Mouse (Mus musculus) frontal cortex, adult (tissue): ENCODE results near the gene 4922502D21Rik.

Experiments used
- ATAC-seq: cut with Nextera tagmentation; 2 replicates; pipeline ENCODE4 v1.9.2; 2017; ENCODE audit warnings: mild to moderate bottlenecking, moderate library complexity, mixed read lengths; ENCODE audit not compliant: low TSS enrichment

Gene 4922502D21Rik

DNA sequence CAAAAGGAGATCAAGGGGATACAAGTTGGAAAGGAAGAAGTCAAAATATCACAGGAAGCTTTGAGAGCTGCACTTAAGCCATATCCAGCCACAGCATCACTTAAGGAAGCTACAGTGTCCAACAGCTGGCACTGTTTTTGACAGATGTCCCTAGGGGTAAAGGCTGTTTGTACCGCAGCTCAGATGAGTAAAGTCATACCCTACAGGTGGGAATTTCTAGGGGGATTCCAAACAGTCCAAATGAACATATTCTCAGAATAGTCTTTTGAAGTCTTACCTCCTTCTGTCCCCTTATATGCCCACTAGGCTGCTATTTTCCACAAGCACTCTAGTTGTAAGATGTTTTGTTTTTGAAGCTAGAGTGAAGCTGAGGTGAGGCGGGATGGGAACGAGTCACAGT, 19.1 kb downstream of the 4922502D21Rik start:
- ATAC-seq, result no peak

DNA sequence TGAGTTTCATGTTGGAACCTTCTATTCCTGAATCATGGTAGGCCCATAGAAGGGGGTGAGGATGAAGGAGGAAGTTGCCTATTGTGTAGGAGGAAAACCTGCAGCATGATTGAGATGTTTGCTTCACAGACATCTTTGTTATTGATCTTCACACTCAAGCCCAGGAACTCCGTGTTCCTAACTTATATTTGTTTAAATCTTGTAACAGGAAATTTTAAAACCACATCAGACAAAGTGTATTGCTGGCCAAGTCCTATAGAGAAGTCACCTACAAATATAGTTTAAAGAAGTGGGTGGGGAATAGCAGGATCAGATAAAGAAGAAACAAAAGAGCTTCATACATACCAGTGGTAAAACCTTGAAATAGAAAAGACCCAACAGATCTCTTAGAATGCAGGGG, 27.4 kb downstream of the 4922502D21Rik start:
- no peak for ATAC-seq

DNA sequence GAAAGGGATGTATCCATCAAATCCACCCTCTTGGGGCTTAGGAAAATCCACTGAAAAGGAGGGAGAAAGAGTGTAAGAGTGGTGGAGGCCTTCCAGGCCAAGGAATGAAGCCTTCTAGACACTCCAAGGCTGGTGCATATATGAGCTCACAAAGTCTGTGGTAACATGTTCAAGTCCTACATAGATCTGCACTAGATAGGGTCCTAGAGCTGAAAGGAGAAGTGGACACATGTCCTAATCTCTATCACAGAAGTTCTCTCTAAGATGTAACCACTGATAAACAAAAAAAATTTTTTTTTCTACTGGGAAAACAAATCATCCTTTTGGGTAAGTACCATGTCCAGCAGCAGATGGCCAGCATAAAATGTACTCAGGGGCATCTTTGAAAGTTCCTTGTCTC, 42.9 kb downstream of the 4922502D21Rik start:
- no peak for ATAC-seq

DNA sequence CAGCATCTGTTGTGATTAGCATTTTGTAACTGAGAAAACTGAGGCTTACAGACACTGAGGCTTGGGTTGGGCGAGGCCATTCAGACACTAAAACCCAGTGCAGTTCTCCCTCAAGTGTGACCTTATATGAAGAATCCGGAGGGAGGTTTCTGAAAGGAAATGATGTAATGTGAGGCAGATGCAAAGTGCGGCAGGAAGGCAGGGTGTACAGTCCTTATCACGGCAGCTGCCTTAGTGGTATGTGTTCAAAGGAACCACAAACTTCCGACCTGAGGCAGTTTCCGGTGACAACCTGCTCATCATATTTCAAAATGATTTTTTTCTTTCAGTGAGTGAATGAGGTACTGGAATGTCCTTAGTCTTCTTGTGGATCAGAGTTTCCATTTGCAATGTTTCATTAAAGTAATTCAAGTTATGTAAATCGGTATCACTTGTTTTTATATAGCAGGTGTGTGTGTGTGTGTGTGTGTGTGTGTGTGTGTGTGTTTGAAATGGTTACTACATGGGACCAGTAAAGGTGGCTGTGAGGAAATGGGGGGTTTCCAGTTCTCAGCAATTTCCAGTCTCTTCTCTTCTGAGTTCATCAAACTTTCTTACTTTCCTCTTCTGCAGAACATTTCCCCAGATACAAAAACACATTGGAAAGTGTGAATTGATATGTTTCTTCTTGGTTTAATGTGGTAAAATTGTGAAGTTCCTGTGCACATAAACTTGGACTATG, 47.1 kb downstream of the 4922502D21Rik start:
- no peak for ATAC-seq

DNA sequence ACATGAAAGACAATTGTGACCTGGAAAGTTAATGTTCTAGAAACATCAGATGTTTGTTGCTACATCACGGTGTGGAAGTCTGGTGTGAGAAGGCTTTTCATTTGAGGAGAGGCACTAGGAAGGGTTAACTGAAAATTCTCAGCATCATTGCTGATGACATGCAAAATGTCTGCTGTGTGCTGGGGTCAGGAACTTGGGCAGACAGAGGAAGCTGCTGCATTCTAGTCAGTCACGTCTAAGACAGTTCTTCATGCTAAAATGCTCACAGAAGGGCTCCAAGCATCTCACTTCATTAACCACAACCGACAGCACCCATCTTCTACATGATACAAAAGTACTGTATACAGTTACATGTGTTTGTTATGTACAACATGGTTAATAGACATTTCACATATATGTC, 48.3 kb downstream of the 4922502D21Rik start:
- no peak for ATAC-seq

DNA sequence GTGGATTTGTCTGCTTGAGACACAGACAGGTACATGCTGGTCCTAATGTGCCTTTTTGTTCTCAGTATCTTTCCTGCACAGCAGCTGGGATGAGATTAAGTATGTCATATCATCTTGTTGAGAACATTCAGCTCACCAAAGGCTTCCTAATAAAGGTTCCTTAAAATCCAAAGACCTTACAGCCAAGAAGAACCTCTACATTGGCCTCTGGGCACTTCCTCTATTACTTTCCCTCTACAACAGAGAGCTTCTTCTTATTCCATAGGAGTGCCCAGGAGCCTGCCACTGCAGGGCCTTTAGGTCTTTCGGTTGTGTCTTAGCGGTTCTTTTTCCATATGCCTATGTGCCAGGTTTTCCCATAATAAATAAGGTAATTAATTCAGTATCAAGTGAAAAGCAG, 55.1 kb downstream of the 4922502D21Rik start:
- no peak for ATAC-seq

DNA sequence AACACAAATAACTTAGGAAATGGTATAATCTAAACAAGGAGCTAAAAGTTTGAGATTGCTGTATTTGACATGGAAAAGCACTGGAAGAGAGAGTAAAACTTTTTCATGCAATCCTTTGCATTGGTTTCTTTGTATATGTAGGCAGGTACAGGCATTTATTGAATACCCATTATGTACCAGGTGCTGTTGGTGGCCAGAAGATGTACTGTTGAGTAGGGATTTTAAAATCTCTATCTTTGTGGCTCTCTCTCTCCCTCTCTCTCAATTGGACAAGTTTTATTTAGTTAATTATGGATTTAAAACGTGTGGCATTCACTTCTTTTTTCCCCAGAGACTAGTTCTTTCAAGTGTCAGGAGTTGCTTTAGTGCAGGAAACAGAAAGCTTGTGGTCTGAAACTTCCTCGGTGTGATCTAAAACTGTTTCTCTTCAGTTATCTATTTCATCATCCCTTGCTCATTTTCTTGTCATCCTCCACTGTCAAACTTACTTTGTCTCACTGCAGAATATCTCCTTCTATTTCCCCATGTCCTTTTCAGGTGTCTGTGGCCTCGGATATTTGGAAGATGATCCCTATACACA, 55.9 kb downstream of the 4922502D21Rik start:
- ATAC-seq, result no peak

DNA sequence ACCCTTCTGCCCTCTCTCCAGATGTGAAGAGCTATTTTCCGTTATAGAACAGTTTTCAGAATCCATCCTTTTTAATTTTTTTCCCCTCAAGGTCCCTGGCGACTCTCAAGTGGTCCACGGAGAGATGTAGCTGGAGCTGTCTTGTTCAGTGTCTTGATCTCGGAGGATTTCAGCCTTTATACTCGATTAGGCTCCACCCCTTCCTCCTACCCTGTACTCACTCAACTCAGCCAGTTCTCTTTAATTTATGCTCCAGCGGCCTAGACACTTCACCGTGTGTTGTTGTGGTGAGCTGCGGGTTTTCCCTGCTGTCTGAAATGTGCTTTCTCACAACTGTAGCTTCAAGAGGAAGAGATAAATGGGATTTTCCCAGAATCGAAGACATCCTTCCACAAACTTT, 56.4 kb downstream of the 4922502D21Rik start, which contains the start of gene Cd69:
Gene Cd69, minus strand, starts transcription at position 217 of the 400 bp plus-strand sequence.
- ATAC-seq, result no peak

DNA sequence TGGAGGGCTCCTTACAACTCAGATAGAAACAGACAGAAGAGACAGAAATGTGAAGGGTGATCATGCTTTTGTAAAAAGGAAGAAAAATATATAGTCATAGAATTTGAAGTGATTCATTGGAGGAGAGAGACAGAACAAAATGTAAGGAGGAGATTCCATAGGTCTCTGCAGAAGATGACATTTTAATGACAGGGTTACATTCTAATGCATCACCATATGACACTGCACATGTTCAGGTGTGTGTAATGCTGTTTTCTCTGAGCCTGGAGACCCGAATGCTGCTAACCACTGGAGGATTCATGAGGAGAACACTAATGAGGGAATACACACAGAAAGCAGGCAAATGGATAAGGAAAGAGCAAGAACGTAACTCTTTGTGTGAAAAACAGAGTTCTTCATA, 57.1 kb downstream of the 4922502D21Rik start:
- ATAC-seq, result no peak

DNA sequence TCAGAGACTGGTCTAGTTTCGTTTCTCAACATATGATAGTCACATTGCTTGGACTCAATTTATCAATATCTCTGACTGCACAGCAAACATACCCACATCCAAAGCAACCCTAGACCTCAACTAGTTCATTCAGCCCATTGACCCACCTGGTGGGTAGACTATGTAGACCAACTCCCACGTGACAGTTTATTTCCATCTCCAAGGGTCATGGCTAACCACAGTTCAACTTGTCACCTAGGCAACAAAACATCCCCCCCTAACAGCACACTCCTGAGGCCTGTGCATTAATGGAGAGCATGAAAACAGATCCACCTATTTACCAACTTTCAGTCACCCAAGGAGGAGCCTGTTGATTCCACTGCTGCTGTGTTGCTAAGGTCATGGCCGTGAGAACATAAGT, 57.9 kb downstream of the 4922502D21Rik start:
- ATAC-seq, result no peak
